Mouse (Mus musculus) lung, embryonic 14.5 days (tissue): ENCODE measurements around the gene Fdxacb1. TPM values are rescaled to one million over a fixed set of nuclear protein-coding genes. Genes with fewer than 3 reads are reported as not detected.
A peak's percentile ranks its signal among the peaks of the same experiment; 100 is the strongest.

Source experiments
- ATAC-seq: fragments of 200-750 bp; cut with Nextera tagmentation; 2 replicates; pipeline ENCODE4 v1.8.0; 2017; ENCODE audit warnings: mild to moderate bottlenecking, moderate TSS enrichment, moderate library complexity; ENCODE audit not compliant: insufficient read depth
- DNase-seq: peaks from one replicate; pipeline ENCODE4 v3.0.0-alpha.2; 2015
- H3K27ac ChIP-seq: fragments of 300-500 bp; sonication (generic); 2 replicates; pipeline ENCODE4 v1.5.1; 2014; ENCODE audit warnings: low read depth, mild to moderate bottlenecking, moderate library complexity
- H3K27me3 ChIP-seq: fragments of 300-500 bp; sonication (generic); 2 replicates; pipeline ENCODE4 v1.6.1; 2014; ENCODE audit warnings: low read length, control low read depth; ENCODE audit not compliant: insufficient read depth
- H3K36me3 ChIP-seq: fragments of 300-500 bp; sonication (generic); 2 replicates; pipeline ENCODE4 v1.6.1; 2014; ENCODE audit warnings: control low read depth; ENCODE audit not compliant: insufficient read depth
- H3K4me1 ChIP-seq: fragments of 300-500 bp; sonication (generic); 2 replicates; pipeline ENCODE4 v1.6.1; 2014; ENCODE audit warnings: antibody characterized with exemption, control low read depth; ENCODE audit not compliant: insufficient read depth
- H3K4me2 ChIP-seq: fragments of 300-500 bp; sonication (generic); 2 replicates; pipeline ENCODE4 v1.6.1; 2014; ENCODE audit warnings: mild to moderate bottlenecking
- H3K4me3 ChIP-seq: fragments of 300-500 bp; sonication (generic); 2 replicates; pipeline ENCODE4 v1.5.1; 2014; ENCODE audit warnings: low read depth, low read length
- H3K9ac ChIP-seq: fragments of 300-500 bp; sonication (generic); 2 replicates; pipeline ENCODE4 v1.6.1; 2014
- H3K9me3 ChIP-seq: fragments of 300-500 bp; sonication (generic); 2 replicates; pipeline ENCODE4 v1.6.1; 2016; ENCODE audit warnings: low read depth, low read length, control low read depth
- CTCF ChIP-seq: IDR thresholded peaks from 2 replicates; pipeline ENCODE4 v1.5.1; 2016; ENCODE audit warnings: antibody characterized with exemption, low read depth
- WGBS: fragments of 180-500 bp; shearing (Covaris S2); extraction: QIAGEN DNeasy Blood & Tissue Kit; methylation state at CpG from one replicate; pipeline ENCODE4 v1.1.7; 2014; 5-methylcytosine and 5-hydroxymethylcytosine counted together
- polyA plus RNA-seq: library from polyadenylated mRNA; unstranded; fragments of >200 nt; fragmentation: Nextera tagmentation; extraction: Ambion mirVana; gene quantifications from 2 replicates; pipeline ENCODE4 v1.2.1, GENCODE M21; 2014

Fdxacb1 gene
- polyA plus RNA-seq, 1 experiment from 2014 or later: 15.3 TPM

DNA sequence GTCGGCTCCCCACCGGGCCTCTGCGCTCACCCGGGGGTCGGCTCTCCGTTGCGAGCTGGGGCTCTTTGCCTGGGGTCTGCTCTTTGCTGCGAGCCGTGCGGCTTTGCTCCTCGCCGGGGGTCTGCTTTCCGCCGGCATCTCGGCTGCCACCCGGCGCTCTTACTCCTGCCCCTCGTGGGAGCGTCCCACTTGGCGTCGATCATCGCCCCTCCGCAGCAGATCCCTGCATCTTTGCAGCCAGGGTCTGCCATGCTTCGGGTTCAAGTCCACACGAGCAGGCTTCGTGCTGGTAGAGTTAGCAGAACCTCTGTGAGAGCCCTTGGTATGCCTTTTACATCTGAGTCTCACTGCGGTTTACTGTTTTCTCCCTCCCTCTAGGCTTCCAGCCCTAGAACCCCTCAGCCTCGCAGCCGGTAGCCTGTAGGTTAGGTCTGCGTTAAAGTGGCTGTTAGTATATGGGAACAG, 7.7 kb downstream of the Fdxacb1 start:
- peak; percentile 28; the same call in 1 of the 2 replicates for ATAC-seq
- H3K27ac ChIP-seq: peak overlapping the region; percentile 87
- peak overlapping the region; percentile 87 for H3K4me2 ChIP-seq
- DNase-seq: peak; percentile 38
- no peaks in the 10 kb centered on the region for H3K9me3 ChIP-seq
- peaks cover 41% of the 10 kb centered on the region for H3K36me3 ChIP-seq
- under 1% methylated on average over 27 of the region's 30 CpGs for WGBS
- TF ChIP-seq CTCF: no peak
- H3K9ac ChIP-seq: peak overlapping the region; percentile 88
- H3K4me3 ChIP-seq: peak overlapping the region; percentile 90
- H3K4me1 ChIP-seq: no peaks in the 10 kb centered on the region
- no peaks in the 10 kb centered on the region for H3K27me3 ChIP-seq

GRCm38 (mm10) chr9:50776162-50776760, 8.2 kb downstream of the Fdxacb1 start:
- Histone ChIP-seq H3K9me3 (no peaks in the 10 kb centered on the region), H3K9ac (peak overlapping the region; percentile 88), H3K4me1 (no peaks in the 10 kb centered on the region), H3K4me3 (peak overlapping the region; percentile 90), H3K36me3 (peaks cover 43% of the 10 kb centered on the region), H3K27me3 (no peaks in the 10 kb centered on the region), H3K27ac (no peak overlapping the region; the same call in 1 of the 2 replicates), H3K4me2 (peak overlapping the region; percentile 87)
- 52% methylated on average over 11 of the region's 11 CpGs for WGBS
- DNase-seq (no peak), ATAC-seq (no peak)
- no peak for TF ChIP-seq CTCF

- no peaks in the 10 kb centered on the region for H3K4me1 ChIP-seq
- 83% methylated on average over 2 of the region's 2 CpGs for WGBS
- no peak overlapping the region for H3K4me3 ChIP-seq
- H3K27ac ChIP-seq: no peak overlapping the region
- H3K9me3 ChIP-seq: no peaks in the 10 kb centered on the region
- H3K27me3 ChIP-seq: no peaks in the 10 kb centered on the region
- DNase-seq: peak; percentile 60
- no peak overlapping the region for H3K4me2 ChIP-seq
- TF ChIP-seq CTCF: peak; percentile 66
- H3K9ac ChIP-seq: no peak overlapping the region
- ATAC-seq: no peak
- peaks cover 80% of the 10 kb centered on the region for H3K36me3 ChIP-seq
Observed at GRCm38 (mm10) chr9:50782155-50782554, 14.1 kb downstream of the Fdxacb1 start.

GRCm38 (mm10) chr9:50795266-50795665, 27.2 kb downstream of the Fdxacb1 start:
- no peak overlapping the region for H3K4me2 ChIP-seq
- DNase-seq (no peak), ATAC-seq (no peak)
- WGBS: 85% methylated on average over 3 of the region's 3 CpGs
- peaks cover 58% of the 10 kb centered on the region for H3K36me3 ChIP-seq
- no peak overlapping the region for H3K27ac ChIP-seq
- H3K4me1 ChIP-seq: no peaks in the 10 kb centered on the region
- H3K9me3 ChIP-seq: no peaks in the 10 kb centered on the region
- TF ChIP-seq CTCF: no peak
- no peak overlapping the region for H3K9ac ChIP-seq
- no peak overlapping the region for H3K4me3 ChIP-seq
- H3K27me3 ChIP-seq: no peaks in the 10 kb centered on the region

DNA sequence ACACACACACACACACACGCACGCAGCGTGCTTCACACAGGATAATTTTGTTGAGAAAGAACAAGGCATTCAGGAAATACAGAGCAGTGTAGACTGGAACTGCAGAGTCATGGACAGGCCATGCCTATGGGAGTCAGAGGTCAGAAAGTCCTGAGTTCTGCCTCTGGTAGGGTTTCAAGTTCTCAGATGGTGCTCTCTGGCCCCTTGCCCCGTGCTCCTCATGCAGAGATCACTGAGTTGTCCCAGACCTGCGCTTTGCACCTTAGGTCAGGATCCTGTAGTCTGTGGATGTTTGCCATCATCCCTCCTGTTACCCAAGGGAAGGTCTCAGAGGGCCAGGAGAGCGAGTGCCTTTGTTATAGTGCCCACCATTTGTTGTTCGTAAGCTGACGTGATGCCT, 28.7 kb downstream of the Fdxacb1 start:
- H3K4me2 ChIP-seq: no peak overlapping the region
- DNase-seq: no peak
- no peaks in the 10 kb centered on the region for H3K9me3 ChIP-seq
- no peak for TF ChIP-seq CTCF
- no peak overlapping the region for H3K9ac ChIP-seq
- no peak overlapping the region for H3K4me3 ChIP-seq
- 89% methylated on average over 8 of the region's 8 CpGs for WGBS
- H3K27me3 ChIP-seq: no peaks in the 10 kb centered on the region
- H3K4me1 ChIP-seq: no peaks in the 10 kb centered on the region
- ATAC-seq: no peak
- H3K27ac ChIP-seq: no peak overlapping the region
- peaks cover 60% of the 10 kb centered on the region for H3K36me3 ChIP-seq

GRCm38 (mm10) chr9:50797641-50798040, 29.6 kb downstream of the Fdxacb1 start:
- no peak overlapping the region for H3K4me2 ChIP-seq
- H3K4me1 ChIP-seq: no peaks in the 10 kb centered on the region
- no peaks in the 10 kb centered on the region for H3K27me3 ChIP-seq
- WGBS: 88% methylated on average over 7 of the region's 7 CpGs
- no peaks in the 10 kb centered on the region for H3K9me3 ChIP-seq
- no peak overlapping the region for H3K4me3 ChIP-seq
- no peak overlapping the region for H3K9ac ChIP-seq
- H3K27ac ChIP-seq: no peak overlapping the region
- TF ChIP-seq CTCF: no peak
- ATAC-seq (no peak), DNase-seq (no peak)
- H3K36me3 ChIP-seq: peaks cover 60% of the 10 kb centered on the region

DNA sequence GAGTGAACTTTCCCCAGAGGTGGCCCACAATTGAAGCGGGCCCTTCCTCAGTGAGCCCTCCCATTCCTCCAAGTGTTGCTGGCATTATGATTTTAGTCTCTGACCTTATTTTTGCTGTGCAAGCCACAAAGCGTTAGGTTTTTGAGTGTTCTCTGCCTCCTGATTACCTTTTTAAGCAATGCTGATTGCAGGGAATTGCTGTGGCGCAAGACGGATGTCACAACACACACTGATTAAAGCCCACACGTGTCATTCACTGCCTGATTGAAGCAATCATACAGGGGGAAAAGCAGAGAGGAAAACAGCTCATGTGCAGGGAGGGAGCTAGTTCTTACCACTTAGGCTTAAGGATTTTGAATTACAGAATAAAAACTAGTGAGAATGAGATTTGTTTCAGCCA, 30.3 kb downstream of the Fdxacb1 start:
- no peaks in the 10 kb centered on the region for H3K27me3 ChIP-seq
- DNase-seq (no peak), ATAC-seq (no peak)
- no peak overlapping the region for H3K9ac ChIP-seq
- no peak overlapping the region for H3K4me3 ChIP-seq
- no peak overlapping the region for H3K27ac ChIP-seq
- TF ChIP-seq CTCF: no peak
- WGBS: 81% methylated on average over 5 of the region's 5 CpGs
- H3K4me2 ChIP-seq: no peak overlapping the region
- no peaks in the 10 kb centered on the region for H3K4me1 ChIP-seq
- H3K9me3 ChIP-seq: no peaks in the 10 kb centered on the region
- H3K36me3 ChIP-seq: peaks cover 63% of the 10 kb centered on the region
